Mouse (Mus musculus): ENCODE measurements around the gene Crip2. TPM values are rescaled to one million over a fixed set of nuclear protein-coding genes. Genes with fewer than 3 reads are reported as not detected.
A peak's percentile ranks its signal among the peaks of the same experiment; 100 is the strongest.

Gene Crip2
- total RNA-seq, 2 experiments from 2014 or later: 93.0 to 95.4 TPM

DNA sequence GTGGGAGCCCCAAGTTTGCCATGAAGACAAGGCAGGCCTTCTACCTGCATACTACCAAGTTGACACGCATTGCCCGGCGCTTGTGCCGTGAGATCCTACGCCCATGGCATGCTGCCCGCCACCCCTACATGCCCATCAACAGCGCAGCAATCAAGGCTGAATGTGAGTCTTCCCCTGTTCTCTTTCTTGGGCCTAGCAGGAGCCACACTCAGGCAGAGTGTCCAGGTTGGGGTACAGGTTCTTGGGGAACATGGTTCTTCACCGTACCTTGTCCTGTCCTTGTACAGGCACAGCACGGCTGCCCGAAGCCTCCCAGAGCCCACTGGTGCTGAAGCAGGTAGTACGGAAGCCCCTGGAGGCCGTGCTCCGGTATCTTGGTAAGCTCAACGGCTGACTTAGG, 8.4 kb upstream of the Crip2 start:
- no peak for DNase-seq

DNA sequence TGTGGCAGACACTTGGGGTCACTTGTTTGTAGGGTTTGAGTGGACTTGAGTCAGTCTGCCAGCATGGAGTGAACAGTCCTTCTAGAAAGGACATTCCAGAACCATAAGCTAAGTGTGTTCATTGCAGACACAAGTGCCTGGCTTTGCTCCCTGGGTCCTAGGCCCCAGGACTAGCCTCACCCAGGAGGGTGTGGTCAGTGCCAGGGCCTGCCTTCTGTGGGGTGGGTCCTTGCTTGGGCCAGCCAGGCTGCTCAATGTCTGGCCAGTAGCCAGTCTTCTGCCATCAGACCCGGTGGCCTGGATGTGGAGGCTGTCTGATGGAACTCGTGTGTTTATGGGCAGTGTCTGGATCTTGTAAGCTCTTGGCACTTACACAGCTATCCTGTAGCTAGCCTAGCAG, 7.5 kb upstream of the Crip2 start:
- DNase-seq: peak in 1 of 2 experiments; percentile 52

DNA sequence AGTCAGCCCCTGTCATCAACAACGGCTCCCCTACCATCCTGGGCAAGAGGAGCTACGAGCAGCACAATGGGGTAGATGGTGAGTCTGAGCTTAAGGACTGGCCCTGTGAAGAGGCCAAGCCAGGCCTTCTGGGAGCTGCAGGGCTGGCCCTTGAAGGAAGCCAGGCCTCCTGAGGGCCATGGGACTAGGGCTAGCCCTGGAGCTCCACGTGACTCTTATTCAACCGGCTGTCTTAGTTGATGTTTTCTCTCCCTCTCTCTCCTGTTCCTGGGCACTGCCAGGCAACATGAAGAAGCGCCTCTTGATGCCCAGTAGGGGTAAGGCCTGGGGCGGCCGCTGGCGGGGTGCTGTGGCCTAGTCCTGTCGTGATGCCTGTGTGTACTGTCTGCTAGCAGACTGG, 6.8 kb upstream of the Crip2 start:
- no peak for DNase-seq

DNA sequence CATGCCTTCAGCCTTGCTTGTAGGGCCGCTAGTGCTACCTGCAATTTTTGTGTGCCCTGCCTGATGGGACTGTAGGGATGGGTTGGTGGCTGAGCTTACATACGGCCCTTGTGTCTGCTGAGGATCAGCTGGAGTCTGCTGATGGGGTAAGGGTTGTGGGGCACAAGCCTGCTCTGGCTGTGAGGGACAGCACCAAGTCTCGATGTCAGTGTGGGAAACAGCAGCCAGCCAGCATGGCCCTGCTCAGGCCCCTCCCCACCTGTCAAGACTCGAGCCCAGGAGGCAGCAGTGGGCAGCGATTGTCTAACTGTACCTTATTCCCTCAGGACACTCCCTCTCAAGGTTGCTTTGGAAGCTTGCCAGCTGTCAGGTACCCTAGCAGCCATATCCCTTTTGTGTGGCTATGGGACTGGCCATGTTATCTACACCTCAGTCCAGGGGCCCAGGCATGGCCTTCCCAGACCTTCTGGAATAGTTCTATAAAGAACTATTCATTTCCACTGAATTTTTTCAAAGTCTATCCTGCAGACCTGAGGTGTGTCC, 6.1 kb upstream of the Crip2 start:
- no peak for DNase-seq

DNA sequence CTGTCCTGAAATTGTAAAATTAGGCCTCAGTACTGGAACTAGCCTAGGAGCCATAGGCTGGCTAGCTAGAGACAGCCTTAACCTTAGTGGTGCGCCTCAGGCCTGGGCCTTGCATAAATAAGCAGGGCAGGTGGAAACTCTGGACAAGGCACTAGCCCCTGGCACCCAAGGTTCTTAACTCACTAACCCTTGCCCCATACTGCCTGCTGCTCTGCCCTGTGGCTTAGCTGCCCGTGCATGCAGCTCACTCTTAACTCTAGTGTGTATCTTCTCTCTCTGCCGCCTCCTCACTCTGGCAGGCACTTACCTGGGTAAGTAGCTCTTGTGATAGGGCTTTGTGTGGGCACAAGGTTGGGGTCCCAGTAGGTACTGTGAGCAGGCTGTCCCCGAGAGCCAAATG, 5.5 kb upstream of the Crip2 start:
- no peak for DNase-seq

DNA sequence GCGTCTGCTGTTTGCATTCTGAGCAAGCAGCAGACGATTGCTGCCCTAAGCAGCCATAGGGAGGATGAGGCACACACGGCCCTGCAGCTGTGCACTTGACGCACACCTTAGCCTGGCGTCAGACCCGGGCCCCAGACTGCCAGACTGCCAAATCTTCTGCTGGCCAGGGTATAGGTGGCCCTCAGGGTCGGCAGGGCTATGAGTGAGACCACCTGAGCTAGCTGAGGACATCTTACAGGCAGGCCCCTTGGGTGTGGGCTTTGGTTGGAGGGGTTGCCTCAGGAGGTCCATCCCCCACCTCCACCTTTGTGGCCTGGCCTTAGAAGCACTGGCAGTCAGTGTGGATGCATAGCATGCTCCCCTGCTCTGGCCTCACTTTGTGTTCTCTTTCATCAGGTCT, 4.6 kb upstream of the Crip2 start:
- DNase-seq: no peak

DNA sequence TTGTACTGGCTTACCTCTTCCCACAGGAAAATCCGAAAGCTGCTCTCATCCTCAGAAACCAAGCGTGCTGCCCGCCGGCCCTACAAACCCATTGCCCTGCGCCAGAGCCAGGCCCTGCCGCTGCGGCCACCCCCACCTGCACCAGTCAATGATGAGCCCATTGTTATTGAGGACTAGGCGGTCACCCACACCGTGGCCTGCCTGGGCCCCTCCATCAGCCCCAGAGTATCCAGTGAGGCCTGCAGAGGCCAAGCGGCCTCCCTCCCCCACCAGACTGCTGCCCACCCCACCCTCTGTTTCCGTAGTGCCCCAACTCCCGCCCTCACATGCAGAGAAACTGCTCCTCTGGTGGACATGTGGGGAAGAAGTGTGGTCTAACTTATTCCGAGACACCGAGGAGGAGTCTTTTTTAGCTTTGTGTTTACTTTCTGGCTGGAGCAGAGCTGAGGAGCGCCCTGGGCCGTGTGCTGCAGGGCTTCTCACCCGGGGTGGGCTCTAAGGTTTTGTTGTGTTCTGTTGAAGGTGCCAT, 3.5 kb upstream of the Crip2 start:
- DNase-seq: no peak

DNA sequence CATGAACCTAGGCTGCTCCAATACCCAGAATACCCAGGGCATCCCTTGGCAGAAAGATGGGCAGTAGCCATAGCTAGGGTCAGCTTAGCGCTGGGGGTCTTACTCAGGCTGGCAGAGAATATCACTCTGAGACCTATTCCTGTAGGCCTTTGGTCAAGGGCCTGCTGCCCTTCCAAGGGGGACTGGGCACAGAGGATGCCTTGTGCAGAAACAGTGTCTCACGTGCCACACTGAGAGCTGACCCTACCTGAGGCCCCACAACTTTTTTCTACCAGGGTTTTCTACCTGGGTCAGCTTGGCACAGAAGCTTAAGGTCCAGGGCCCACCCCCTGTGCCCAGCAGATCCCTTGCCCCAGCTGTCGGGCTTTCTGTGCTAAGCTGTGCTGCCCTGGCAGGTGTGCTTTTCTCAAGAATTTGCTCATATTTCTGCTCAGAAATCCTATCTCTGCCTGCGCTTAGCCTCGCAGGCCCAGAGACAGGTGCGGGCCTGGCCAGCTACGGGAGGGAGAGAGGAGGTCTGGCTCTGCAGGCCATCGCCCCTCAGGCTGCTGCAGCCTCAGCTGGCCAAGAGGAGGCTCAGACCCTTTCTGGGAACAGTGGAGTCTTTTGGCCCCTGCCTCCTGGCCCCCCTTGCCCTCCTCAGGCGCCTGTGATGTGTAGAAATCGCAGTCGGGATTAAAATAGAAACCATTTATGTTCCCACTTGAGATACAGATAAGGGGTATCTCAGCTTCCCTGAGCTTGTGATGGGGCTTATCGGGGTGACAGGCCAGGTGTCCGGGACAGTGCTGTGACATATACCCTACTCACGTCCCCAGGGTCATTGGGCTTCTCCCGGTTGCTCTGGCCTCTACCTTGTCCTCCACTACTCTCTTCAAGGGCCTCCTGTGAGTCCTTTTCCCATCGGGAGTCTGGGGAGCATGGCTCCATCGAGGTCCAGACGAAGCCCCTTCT, 2.5 kb upstream of the Crip2 start:
- DNase-seq: no peak

DNA sequence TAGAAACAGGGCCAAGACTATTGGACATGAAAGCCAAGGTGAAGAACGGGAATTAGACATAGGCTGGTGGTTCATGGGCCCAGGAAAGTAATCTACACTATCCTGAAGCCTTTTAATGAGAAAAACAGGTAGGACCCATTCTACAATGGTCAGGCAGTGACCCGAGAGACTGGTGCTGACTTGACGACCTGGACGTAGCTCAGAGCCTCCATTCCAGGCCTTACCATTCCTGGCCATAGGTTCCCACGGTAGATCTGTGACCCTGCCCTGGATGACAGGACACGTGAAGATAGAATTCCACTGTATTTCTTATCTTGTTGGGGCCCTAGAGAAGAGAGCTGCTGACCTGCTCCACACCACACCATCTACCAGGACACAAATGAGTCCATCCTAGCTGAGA, 1.7 kb upstream of the Crip2 start:
- no peak for DNase-seq

DNA sequence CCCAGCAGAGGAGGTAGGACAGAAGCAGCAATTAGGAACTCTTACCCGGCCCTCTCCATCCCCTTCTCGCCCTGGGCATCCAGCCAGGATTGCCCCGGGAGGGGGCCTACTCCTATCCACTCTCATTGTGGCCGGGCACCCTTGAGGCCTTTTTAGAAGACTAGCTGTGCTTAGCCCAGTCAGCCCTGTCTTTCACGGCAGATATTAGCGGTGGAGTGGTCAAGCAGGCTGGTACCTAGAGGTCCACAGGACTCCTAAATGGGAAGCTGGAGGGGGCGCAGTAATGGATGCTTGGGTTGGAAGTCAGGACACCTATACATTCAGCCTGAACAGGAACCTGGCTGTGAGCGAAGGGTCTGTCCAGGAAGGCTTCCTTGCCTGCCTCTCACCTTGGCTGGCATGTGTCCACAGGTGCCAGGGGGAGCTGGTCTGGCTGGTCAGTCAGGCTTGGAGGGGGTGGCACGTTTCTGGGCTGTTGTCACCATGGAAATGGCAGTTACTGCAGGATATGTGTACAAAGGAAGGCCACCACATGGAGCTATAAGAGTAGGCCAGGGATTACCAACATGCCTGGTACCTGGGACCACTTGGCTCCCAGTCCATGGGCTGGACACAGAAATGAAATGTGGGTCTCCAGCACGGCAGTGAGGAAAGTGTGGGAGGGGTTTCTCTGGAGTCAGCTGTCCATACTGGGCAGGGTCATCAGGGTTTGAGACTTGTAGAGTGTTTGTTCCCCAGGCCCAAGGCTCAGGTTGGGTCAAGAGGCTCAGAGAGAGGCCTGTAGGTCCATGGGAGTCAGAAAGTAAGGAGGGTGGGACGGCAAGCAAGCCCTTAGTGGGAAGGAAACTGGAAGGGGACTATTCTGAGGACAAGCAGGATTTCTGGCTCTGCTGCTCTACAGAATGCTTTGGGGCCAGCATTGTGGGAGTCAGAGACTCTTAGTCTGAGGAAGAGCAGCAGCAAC, 853 bp upstream of the Crip2 start:
- no peak for DNase-seq

DNA sequence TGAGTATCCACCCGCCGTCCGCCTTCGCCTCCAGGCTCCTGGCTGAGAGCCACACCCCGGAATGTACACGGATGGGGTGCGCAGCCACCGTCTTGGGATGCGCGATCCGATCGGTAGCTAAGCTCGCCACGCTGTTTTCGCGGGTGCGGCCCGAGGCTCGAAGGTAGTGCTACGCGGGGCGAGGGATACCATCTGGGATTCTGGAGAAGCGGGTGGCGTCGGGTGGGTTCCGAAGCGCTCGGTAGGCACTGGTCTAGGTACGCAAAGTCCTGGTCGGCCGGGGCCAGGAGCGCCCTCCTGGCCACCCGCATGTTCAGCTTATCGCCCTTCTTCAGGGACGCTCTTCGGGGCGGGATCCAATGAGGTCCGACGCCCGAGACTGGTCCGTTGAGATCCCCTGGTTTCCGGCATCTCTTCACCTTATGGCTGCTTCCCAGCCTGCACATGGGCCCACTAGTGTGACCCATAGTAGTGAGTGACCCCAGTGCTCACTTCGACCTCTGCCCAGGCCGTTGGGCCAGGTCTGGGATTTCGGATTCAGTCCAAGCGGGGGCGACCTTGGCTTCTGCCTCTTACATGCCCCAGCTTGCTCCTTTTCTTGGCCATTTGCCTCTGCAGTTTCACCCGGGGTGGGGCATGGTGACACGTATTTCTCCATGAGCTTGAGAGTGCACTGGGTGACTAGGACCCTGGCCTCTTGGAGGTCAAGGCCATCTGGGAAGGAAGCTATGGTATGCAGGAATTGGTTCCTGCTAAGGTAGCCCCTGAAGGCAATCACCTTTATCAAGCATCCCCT, 778 bp downstream of the Crip2 start:
- DNase-seq: peak in 1 of 2 experiments; percentile 40

DNA sequence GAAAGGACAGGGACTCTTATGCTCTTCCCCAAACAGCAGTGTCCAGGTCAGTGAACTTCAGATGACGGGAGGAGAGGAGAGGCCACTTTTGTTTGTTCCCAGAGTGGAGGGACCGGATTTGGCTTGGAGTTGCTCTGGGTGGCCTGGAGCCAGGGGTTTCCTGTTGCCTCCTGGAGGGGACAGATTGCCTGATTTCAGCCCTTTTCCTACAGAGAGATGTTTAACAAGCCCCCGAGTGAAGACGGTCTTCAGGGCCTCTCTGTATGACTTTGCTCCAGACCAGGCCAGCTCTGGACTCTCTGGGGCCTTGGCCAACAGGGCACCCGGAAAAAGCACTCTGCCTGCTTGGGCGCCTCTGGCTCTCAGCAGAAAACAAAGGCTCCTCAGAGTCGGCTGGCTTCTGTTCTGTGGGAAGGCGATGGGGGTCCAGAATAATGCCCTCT, 1.5 kb downstream of the Crip2 start:
- DNase-seq: peak; percentile 58 to 64

DNA sequence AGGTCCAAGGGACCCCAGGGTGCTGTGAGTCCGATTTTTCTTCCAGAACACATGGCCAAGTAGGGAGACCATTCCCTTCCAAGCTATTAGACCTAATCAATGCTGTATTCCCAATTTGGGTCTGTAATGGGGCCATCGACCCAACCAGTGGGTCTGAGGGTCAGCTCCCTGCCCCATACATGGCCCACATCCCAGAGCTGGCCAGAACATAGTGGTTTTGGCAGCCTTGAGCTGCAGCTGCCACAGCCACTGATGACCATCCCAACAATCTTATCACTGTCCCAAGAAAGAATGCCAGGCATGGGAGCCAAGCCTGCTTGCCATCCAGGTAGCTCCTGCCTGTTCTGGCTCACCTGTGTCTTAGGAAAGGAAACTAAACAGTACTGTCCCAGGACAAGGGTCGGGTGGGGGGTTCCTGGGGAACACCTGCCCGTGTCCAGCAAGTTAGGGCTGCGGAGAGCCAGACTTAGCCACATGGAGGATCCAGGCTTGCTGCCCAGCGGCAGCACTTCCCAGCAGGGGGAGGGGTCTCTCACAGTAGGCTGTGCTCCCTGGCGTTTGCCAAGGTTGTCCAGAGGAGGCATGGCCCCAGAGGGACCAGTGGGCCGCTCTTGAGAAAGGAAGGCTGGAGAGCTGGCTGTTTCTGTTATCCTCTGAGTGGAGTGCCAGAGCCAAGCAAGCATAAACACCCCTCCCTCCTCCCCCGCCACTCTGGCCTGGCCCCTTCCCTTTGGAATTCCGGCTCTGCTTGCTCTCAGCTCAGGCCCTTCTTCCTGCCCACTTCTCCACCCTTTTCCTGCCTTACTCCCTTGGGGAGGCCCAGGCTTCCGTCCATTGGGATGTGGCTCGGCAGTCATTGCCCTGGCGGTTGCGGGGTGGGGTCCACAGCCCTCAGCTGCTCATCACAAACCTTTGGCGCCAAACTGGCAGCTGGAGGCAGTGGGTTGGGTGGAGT, 2.3 kb downstream of the Crip2 start:
- DNase-seq: peak in 1 of 2 experiments; percentile 72

DNA sequence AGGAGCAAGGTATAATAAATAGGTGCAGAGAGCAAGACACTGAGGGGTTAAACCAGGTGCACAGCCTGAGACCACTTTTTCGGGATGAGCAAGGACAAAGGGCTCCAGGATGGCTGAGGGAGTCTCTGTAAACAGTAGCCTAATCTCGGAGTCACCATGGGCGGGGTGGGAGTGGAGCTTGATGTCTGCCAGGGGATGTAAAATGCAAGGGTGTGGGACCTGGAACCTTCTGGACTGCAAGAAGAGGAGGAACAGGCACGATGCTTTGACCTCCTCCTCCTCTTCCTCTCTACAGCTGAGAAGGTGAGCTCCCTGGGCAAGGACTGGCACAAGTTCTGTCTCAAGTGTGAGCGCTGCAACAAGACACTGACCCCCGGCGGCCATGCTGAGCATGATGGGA, 3.1 kb downstream of the Crip2 start:
- DNase-seq: no peak

DNA sequence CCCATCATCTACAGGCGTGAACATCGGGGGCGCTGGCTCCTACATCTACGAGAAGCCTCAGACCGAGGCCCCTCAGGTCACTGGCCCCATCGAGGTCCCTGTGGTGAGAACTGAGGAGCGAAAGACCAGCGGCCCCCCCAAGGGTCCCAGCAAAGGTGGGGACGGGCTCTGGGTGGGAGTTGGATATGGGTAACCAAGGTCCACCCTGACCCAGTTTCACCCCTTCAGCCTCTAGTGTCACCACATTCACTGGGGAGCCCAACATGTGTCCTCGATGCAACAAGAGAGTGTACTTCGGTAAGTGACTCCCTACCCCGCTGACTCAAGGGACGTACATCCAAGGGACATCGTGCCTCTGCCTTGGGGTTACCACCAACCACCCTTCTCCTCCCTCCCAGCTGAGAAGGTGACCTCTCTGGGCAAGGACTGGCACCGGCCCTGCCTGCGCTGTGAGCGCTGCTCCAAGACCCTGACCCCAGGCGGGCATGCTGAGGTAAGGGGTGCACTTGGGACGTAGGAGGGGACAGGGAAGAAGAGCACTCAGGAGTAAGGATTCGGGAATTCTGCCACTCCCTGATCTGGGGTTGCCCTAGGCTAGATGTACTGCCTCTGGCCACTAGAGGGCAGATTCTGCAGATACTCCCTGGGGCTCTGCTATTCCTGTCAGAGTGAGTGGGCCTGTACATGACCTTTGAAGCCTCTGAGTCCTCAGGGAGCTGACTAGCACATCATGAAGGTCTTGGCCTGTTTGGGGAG, 4.1 kb downstream of the Crip2 start:
- no peak for DNase-seq

DNA sequence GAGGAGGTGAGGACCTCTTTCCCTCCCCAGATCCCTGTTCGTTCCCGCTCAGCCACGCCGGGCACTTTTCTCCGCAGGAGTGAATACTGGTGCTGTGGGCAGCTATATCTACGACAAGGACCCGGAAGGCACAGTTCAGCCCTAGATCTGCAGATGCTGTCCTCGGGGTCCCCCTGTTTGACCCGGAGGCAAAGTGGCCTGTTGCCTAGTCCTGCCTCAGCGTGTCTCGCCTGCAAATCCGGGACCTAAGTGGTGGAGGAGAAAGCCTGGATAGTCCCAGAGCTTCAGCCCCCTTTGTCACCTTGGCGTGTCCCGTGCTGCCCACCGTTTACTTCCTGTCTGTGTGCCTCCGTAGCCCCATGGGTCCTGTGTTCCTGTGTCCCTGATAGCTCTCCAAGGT, 4.8 kb downstream of the Crip2 start:
- no peak for DNase-seq

DNA sequence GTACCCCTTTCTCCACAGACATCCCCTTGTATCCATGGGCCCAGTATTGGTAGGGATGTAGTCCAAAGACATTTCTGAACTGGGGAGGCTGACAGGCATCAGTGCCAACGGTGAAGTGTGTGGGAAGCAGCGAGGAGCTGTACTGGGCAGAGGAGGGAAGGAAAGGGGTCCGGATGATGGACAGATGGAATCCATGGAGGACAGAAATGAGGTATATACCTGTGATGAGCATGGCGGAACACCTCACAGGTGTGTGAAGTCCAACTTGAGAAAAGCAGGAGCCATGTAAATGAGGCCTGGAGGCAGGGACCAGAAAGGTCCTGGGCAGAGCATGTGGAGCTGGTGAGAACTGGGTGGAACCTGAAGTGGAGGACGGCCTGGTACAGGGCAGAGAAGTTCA, 5.6 kb downstream of the Crip2 start:
- no peak for DNase-seq

DNA sequence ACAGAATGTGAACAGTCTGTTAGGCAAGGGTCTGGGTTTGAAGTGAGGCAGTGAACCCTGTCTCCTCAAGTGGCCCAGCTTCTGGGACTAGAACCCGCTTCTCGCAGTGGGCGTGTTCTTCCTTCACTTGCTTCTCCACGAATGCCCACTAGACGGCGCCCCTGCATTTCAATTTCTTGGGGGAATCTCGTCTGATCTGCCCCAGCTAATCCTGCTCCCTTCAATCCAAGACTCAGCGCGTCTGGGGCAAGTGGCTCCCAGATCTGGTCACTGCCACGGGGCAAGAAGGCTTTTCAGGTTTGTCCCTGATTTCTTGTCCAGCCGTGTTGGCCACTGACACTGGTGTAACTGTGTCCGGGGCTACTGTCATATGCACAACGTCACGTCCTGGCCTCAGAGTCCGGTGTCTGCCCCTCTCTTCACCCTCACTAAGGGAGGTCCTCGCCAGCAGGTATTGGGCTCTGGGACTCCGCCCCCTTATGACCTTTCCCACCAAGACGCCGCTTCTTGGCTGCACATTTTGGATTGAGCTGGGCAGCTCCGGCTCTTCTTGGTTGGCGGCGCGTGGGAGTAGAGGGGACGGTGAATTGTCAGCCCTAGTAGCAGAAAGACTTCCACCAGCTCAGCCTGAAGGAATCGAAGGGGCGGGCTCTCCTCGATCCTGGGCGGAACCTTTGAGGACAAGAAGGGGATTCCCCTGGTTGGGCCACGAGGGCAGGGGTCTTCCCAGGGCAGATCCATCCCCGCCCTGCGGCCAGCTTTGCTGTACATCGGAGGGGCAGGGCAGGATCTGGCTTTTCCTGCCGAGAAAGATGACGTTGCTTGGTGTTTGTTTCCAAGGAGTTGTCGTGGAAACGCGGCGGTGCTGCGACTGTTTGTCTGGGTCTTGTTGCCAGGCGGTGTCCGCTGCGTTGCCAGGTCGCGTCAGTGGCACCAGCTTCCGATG, 6.3 kb downstream of the Crip2 start, which contains the start of gene Crip1:
Crip1 (plus strand) TSS at position 205 of the 946 bp plus-strand sequence.
- DNase-seq: peak; percentile 85 to 86

Data from layer of hippocampus, postnatal 36 days (tissue).